Mouse (Mus musculus) heart, postnatal 36 days (tissue): ENCODE results near the gene Prdm10. TPM values are rescaled to one million over a fixed set of nuclear protein-coding genes. Genes with fewer than 3 reads are reported as not detected.

Experiments
- DNase-seq, 2 experiments: peaks; one replicate each; pipeline ENCODE4 v3.0.0; 2021 to 2022
- intact Hi-C: fragments of 180-260 bp; cut with DNase I; formaldehyde crosslinking; loops from one replicate; pipeline ENCODE4 v1.15.1; 2025
- total RNA-seq, 2 experiments: library from RNA; stranded (reverse); gene quantifications; 2 replicates each; pipeline ENCODE4 v1.2.3; 2021

Prdm10 gene
- total RNA-seq, 2 experiments from 2014 or later = 4.2 to 4.7 TPM

DNA sequence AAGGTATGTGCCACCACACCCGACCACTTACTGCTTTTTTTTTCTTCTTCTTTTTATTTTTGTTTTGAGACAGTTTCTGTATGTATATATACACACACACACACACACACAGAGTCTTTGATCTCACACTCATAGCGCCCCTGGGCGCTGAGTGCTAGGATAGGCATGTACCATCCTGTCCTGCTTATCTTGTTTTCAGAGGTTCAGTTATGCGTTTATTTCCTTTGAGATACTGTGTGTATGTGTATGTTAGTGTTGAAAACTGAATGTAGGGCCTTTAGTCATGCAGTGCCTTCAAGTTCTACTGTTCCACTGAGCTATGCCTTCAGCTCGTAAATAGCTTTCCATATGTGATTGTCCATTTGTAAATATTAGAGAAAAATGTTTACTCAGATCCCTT is 20.2 kb downstream of the Prdm10 start:
- no peak for DNase-seq

DNA sequence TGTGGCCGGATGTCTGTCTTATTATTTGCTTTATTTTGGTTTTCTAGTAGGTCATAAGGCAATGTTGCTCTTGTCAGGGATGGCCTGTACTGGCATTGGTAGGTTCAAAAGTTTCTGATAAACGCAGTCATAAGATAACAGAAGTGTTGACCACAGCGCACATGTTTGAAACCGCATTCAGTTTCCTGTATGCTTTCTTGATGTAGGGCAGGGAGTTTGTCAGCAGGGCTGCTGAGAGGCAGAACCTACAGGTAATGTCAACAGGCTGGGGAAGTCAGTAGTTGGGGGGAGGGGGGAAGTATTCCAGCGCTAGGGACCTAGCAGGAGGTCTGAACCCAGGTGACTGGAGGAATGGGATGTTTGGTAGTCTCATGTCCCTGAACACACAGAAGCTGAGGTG is 20.8 kb downstream of the Prdm10 start:
- intact Hi-C loops = no loop called here
- no peak for DNase-seq

More for the DNA sequence above, 20.2 kb downstream of the Prdm10 start:
- intact Hi-C loops = no loop called here

DNA sequence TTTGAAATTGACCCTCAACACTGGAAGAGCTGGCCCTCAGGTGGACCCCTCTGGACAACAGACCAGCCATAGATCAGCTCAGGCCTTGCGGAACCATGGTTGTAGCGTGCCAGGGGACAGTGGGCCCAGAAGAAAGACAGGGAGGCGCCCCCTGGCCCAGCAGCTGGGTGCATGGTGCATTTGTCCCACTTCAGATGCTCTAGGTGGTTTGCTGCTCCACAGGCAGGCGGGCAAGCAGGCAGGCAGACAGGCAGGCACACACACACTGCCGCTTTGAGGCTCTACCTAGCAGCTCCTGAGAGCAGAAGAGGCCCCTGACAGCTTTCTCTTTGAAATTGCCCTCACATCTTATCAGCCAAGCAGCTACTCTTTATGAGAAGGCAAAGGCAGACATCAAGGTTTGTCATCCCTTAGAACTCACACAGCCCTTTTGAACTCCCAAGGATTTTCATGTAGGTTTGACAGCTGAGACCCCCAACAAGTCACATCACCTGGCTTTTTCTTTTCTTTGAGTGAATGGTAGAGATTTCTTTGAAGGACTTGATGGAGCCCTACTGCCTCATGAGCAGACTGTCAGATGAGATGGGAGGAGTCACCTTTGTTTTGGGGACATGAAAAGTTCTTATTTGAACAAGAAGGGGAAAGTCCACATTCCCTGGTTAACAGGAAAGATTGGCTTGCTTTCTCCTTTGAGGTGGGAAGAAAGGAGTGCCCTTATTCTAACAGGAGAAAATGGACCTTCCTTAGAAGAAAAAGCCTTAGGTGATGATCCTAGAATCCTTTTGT is 21.4 kb downstream of the Prdm10 start:
- intact Hi-C loops = no loop called here
- DNase-seq = no peak

DNA sequence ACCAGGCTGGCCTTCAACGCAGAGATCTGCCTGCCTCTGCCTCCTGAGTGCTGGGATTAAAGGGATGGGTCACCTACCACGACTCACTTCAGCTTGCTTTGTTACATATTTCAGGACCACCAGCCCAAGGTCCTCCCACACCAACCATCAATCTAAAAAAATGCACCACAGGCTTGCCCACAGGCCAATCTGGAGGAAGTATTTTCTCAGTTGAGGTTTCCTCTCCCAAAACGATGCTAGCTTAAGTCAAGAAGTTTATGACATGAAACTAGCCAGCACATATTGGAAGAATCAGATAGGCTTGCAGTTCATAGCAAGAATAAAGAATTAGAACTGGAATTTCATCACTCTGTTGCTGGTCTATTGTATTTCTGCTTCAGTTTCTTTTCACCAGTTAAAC is 24.0 kb downstream of the Prdm10 start:
- no peak for DNase-seq
- intact Hi-C loops = no loop called here

DNA sequence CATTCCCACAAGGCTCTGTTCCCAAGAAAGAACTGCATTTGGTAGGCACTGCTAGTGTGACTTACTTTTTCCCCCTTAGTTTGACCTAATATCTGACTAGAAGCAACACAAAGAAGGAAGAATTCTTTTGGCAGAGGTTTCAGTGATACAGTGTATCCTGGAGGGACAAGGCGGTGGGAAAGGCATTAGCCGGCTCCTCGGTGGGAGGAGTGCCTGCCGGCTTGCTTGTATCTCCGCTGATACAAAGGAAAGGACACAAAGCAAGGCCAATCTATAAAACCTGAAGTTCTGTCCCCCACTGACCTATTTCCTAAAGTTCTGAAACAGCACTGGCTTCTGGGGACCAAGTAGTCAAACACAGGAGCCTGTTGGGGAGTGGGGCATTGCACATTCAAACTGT is 24.8 kb downstream of the Prdm10 start:
- intact Hi-C loops = no loop called here
- no peak for DNase-seq

DNA sequence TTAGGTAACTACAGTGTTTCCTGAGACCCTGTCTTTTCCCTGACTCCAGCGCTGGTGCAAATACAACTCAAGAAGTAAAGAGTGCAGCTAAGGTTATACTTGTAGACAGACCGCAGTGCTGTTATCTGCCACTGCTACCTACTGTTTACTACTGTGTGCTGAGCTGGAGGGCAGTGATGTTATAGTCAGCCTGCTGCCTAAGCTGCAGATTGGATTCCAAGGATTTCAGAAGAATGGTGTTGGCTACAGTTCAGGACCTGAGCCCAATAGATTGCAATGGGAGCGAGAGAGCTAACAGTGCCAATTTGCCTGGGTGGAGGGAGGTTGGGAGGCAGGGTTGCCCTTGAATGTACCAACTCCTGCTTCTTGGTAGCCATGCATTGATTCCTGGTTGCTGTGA is 25.5 kb downstream of the Prdm10 start:
- DNase-seq = no peak
- intact Hi-C loops = no loop called here

DNA sequence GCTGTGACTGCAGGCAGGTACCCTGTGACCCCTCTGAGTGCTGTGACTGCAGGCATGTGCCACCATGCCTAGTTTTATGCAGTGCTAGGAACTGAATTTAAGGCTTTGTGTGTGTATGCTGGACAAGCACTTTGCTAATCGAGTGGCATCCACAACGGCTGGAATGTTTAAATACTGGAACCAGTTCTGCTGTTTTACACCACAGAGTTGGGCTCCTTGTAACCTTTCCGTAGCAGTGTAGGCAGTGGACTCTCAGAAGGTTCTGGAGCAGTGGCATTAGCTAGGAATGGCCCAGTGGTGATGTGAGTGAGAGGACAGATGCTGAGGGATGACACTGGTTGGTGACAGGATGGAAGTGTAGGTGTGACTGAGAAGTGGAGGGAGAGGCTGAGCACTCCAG is 26.9 kb downstream of the Prdm10 start:
- no peak for DNase-seq
- intact Hi-C loops = no loop called here

DNA sequence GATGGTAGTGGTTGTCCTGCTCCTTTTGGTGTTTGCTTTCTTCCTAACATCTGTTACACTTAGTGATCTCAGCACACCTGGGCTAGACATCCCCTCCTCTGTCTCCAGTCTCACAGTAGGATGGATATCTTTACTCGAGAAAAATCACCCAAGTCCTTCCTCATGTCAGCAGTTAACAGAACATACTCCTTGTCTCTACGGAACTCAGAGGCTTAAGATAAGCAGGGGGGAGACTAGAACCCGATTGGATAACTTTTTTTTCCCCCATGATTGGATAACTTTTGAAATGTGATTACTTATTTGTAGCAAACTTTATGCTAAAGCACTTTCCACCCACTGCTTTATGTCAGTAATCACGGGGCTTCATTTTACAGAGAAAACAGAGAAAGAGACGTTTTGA is 28.7 kb downstream of the Prdm10 start:
- no peak for DNase-seq
- intact Hi-C loops = no loop called here

DNA sequence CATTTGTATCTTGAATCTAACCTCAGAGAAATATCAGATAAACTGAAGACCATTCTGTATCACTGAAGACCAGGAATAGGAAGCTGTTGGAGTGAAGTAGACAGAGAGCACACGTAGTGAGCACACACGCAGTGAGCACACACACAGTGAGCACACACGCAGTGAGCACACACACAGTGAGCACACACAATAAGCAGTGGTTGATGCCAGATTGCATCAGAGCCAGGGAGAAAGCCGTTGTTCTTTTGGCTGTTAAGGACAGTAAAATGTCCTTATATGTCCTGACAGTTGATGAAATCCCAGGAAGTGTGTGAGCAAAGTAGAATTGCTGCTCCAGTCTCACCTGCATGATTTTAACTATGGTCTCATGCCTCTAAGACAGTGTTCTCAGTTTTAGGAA is 30.3 kb downstream of the Prdm10 start:
- intact Hi-C loops = no loop called here
- DNase-seq = no peak

DNA sequence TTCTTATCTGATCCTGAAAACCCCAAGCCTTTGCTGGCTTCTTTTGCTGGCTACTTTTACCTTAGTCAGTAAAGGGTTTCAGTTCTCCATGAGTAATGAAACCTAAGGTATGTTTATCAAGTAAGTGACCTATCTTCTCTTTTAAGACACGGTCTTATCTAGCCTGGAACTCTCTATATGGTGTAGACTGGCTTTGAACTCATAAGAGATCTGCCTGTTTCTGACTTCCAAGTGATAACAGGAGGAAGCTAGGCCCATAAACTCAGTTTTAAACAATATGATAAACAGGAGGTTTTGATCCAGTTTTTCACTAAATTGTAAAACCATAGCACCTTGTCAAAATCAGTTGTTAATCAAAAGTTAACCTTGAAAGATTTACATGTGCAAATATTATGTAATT is 33.5 kb downstream of the Prdm10 start:
- intact Hi-C loops = no loop called here
- no peak for DNase-seq

DNA sequence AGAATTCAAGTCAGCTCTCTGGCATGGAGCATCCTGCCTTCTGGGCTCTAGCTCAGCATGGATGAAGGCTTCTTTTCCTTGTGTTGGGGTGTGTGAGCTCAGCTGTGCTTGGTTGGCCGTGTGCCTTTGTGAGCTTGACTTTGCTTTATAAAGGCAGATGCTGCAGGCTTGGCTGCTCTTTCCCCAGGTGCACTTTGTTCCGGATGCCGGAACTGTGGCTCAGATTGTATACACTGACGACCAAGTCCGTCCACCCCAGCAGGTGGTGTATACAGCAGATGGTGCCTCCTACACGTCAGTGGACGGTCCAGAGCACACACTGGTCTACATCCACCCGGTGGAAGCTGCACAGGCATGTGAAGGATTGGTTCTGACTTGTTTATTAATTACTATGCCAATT is 35.6 kb downstream of the Prdm10 start:
- no peak for DNase-seq
- intact Hi-C loops = no loop called here

DNA sequence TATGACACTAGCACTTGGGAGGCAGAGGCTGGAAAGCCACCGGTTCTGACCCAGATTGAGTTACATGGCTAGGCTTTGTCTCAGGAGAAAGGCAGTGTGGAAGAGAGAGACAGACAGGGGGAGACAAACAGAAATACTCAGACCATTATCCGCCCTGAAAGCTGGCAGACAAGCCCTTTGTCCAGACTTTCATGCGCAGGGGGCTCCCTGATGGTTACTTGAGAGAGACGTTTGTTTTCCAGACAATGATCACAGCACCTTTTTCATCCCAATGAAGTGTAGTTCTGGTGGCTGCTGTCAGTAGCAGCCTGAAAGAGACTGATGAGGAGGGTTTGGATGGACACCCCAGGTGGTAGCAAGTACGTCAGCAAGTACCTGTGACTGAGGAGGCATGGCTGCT is 38.6 kb downstream of the Prdm10 start:
- intact Hi-C loops = no loop called here
- DNase-seq = no peak

DNA sequence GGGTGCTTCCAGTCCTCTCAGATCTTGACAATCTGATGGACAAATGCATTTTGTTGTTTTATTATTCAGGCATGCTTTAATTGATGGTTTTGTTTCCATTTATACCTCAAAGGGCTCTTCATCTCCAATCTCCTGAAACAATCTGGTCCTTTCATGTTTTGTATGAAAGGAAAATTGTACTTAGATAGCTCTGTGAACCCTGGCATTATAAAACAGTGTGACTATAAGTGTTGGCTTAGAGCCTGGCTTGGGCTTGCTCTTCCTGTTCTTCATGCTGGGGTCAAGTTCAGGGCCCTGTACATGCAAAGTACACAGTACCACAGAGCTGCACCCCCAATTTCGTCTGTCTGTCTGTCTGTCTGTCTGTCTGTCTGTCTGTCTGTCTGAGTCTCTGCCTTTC is 40.4 kb downstream of the Prdm10 start:
- intact Hi-C loops = no loop called here
- no peak for DNase-seq

DNA sequence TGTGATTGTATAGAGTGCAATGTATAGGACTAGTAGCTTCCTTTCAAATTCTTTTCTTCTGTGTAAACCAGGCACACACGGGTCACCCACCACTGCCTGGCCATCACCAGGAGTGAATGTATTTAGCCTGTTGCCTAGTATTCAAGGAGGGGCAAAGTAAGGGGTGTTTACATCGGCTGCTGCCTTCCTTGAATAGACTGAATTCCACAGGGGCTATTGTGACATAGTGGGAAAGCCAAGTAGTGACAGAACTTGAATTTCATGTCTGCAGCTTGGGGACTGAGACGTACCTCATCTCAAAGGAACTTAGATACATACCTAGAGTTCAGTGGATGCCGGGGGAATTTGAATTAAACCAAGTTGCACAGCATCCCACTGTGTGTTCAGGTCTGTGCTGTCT is 41.2 kb downstream of the Prdm10 start:
- DNase-seq = no peak
- intact Hi-C loops = no loop called here

DNA sequence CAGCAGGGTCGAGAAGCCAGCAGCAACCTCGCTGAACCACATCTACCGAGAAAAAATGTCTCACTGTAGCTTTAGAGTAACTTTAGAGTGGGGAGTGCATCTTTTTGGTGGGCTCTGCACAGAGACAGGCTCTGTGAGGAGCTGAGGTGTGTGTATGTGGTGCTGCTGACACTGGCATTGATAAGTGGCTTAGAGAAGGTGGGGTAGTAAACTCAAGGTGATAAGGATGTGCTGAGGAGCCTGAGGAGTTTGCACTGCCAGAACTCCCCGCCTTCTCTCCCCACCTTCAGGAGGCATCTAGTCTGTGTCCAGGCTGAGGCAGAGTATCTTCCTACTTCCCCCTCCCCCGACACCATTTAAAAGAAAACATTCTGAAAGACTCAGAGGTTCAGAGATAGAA is 41.8 kb downstream of the Prdm10 start:
- intact Hi-C loops = no loop called here

DNA sequence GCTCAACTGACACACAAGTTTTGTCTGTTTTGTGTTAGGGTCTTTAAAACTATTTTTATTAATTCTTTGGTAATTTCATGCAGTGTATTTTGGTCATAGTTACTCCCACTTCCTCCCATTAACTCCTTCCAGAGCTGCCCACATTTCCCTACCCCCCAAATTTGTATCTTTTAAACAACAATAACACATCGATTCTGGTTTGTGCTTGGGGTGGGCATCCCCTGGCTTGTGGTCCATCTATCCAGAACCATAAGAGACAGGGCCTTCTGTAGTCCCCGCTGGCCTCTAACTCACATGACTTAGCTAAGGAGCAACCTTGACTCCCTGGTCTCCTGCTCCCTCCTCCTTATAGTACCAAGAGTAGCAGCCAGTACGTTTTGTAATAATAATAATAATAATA is 50.5 kb downstream of the Prdm10 start:
- intact Hi-C loops = no loop called here
- no peak for DNase-seq

More for the DNA sequence above, 41.8 kb downstream of the Prdm10 start:
- DNase-seq = no peak

DNA sequence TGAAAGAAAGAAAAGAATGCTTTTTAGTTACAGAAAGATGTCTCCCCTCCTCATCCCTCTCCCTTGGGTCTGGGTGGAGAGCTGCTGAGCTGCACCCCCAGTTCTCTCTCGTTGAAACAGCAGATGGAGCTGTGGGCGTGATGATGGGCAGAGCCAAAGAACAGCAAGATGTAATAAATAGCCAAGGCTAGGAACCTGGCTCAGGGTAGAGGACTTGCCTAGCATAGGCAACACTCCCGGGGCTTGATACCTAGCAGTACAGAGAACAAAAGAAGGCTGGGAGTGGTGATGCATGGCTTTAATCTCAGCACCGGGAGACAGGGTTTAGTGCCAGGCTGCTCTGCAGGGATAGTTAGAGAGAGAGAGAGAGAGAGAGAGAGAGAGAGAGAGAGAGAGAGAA is 50.9 kb downstream of the Prdm10 start:
- intact Hi-C loops = no loop called here
- DNase-seq = no peak

DNA sequence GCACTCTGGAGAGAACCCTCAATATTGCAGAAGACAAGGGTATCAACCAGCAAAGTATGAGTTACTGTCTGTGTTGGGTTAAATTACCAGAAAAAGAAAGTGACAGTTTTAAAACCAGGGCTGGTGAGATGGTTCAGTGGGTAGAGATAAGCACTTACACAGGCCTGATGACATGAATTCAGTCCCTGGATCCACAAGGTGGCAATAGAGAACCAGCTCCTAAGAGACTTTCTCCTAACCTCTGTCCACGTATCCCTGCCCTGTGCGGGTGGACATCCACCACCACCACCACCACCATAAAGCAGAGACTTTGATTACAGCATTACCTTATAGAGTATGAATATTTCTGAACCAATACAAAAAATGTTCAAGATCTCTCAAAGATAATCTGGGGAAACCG is 51.6 kb downstream of the Prdm10 start:
- intact Hi-C loops = loop anchor here (2.0 kb wide), 1 partner anchor 17 kb away; no protein-coding TSS in a partner anchor
- no peak for DNase-seq

DNA sequence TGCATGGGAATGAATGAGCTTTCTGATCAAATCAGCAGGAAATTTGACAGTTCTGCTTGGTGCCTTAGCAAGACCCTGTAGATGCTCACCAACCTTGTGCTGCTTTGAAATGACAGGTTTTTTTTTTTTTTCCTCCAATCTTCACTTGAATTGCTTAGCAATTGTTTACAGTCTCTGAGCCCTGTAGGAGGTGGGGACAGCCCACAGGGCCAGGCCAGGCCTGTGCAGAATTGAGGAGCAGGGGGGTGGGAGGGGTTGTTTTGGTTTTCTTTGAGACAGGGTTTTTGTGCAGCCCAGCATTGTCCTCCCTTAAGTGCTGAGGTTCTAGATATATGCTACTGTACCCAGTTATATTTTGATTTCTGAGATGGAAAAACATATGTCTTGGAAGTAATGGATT is 52.5 kb downstream of the Prdm10 start:
- no peak for DNase-seq
- intact Hi-C loops = loop anchor here (2.0 kb wide), 1 partner anchor 16 kb away; no protein-coding TSS in a partner anchor

DNA sequence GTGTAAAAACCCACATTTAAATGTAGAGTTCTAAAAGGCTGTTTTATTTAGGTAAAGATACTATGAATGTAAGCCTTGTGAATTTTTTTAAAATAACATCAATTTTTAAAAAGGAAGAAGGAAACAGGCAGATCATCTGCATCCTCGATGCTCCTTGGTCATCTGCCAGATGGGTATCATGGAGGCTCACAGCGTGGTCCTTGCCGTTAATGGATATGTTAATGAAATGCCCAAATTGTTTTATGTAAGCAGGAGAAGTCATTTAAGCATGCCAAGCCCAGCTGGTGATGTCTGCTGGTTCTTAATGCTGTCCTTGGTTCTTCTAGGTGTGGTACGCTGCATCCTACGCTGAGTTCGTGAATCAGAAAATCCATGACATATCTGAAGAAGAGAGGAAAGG is 54.7 kb downstream of the Prdm10 start:
- no peak for DNase-seq
- intact Hi-C loops = no loop called here

DNA sequence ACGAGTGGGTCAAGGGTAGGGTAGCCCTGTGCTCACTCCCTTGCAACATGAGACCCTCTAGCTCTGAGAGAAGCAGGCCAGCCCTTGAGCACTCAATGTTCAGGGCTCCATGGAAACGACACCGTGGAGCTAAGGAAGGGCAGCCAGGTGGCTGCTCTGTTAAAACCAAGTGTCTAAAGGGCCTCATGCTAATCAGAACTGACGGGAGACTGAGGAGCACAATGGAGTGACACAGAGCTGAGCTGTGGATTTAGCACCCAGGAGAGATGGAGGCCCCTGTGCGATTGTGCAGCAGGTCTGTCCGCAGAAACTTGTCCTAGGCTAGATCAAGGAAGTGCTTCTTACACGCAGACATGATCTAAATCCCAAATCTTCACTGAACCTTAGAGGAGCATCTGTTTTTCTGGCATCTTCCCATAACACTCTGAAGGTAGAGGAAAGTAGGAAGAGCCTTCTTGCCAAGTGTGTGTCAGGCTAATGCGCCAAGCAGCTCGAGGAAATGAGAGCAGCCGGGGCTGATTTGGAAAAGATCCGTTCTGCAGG is 64.0 kb downstream of the Prdm10 start:
- DNase-seq = no peak
- intact Hi-C loops = no loop called here

DNA sequence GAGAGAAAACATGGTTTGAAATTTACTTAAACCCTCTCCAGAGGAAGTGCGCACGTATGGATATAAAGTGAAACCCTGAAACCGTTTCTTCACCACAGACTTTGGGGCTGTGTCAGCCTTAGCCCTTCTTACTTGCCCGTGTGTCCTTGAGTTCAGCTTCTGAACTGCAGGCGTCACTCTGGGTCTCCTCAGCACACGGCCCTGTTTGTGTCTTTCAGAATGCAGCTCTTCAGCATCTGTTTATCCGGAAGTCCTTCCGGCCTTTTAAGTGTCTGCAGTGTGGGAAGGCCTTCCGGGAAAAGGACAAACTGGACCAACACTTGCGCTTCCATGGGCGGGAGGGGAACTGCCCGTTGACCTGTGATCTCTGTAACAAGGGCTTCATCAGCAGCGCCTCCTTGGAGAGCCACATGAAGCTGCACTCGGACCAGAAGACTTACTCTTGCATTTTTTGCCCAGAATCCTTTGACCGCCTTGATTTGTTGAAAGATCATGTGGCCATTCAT is 66.3 kb downstream of the Prdm10 start:
- intact Hi-C loops = loop anchor here (5.0 kb wide), 1 partner anchor 259 kb away; no protein-coding TSS in a partner anchor

More for the DNA sequence above, 66.3 kb downstream of the Prdm10 start:
- DNase-seq = no peak
